Mouse (Mus musculus): ENCODE measurements at regions not wholly inside any gene's neighbourhood (a gene's known extent, or its start where the extent isn't known, plus 50 kb on each side); places are given as distances from the start of the nearest gene placed in this dataset.
"Not testable (repeated sequence)": the region's sequence is repeated elsewhere in the genome, so short reads cannot be mapped to it uniquely, and the experiment has no call there.

- no peaks in the 10 kb centered on the region for H3K27me3 ChIP-seq
- peaks cover 20% of the 10 kb centered on the region for H3K4me1 ChIP-seq
- ATAC-seq (ENCODE audit: low FRiP score, low read depth), result no peak
- H3K4me3 ChIP-seq, result no peak overlapping the region
- no peak overlapping the region for H3K27ac ChIP-seq
- H3K9ac ChIP-seq, result no peak overlapping the region
- H3K9me3 ChIP-seq, result no peaks in the 10 kb centered on the region
- H3K4me2 ChIP-seq (replicated peaks), result no peak overlapping the region
- H3K36me3 ChIP-seq, result no peaks in the 10 kb centered on the region
- 11% methylated on average over 8 of the region's 8 CpGs for WGBS
These were observed 57.3 kb downstream of the Cbln4 start for GRCm38 (mm10) chr2:171985813-171986572.

GRCm38 (mm10) chr2:171969311-171969905 is 73.9 kb downstream of the Cbln4 start:
- 54% methylated on average over 13 of the region's 13 CpGs for WGBS
- H3K4me2 ChIP-seq (replicated peaks), result no peak overlapping the region
- no peaks in the 10 kb centered on the region for H3K36me3 ChIP-seq
- H3K4me1 ChIP-seq, result no peaks in the 10 kb centered on the region
- no peak for ATAC-seq (ENCODE audit: low FRiP score, low read depth)
- no peaks in the 10 kb centered on the region for H3K27me3 ChIP-seq
- H3K9ac ChIP-seq, result no peak overlapping the region
- H3K27ac ChIP-seq, result no peak overlapping the region
- H3K4me3 ChIP-seq, result no peak overlapping the region
- no peaks in the 10 kb centered on the region for H3K9me3 ChIP-seq

- no peak overlapping the region for H3K9ac ChIP-seq
- 81% methylated on average over 7 of the region's 7 CpGs for WGBS
- no peaks in the 10 kb centered on the region for H3K36me3 ChIP-seq
- no peak overlapping the region for H3K27ac ChIP-seq
- H3K4me3 ChIP-seq, result no peak overlapping the region
- no peaks in the 10 kb centered on the region for H3K27me3 ChIP-seq
- no peak overlapping the region for H3K4me2 ChIP-seq (replicated peaks)
- H3K9me3 ChIP-seq, result no peaks in the 10 kb centered on the region
- H3K4me1 ChIP-seq, result no peaks in the 10 kb centered on the region
- no peak for ATAC-seq (ENCODE audit: low FRiP score, low read depth)
These were observed 96.6 kb downstream of the Cbln4 start for GRCm38 (mm10) chr2:171946569-171947250.

GRCm38 (mm10) chr2:171942671-171943070 is 100.6 kb downstream of the Cbln4 start:
- no peak overlapping the region for H3K9ac ChIP-seq
- no peaks in the 10 kb centered on the region for H3K27me3 ChIP-seq
- H3K4me3 ChIP-seq, result no peak overlapping the region
- H3K36me3 ChIP-seq, result no peaks in the 10 kb centered on the region
- no peak overlapping the region for H3K27ac ChIP-seq
- WGBS, result 80% methylated on average over 9 of the region's 9 CpGs
- ATAC-seq (ENCODE audit: low FRiP score, low read depth), result no peak
- no peaks in the 10 kb centered on the region for H3K9me3 ChIP-seq
- no peak overlapping the region for H3K4me2 ChIP-seq (replicated peaks)
- H3K4me1 ChIP-seq, result no peaks in the 10 kb centered on the region

- Histone ChIP-seq H3K9ac (no peak overlapping the region), H3K27ac (no peak overlapping the region), H3K4me3 (no peak overlapping the region), H3K9me3 (no peaks in the 10 kb centered on the region), H3K4me1 (no peaks in the 10 kb centered on the region), H3K36me3 (no peaks in the 10 kb centered on the region), H3K4me2 (replicated peaks) (no peak overlapping the region), H3K27me3 (no peaks in the 10 kb centered on the region)
- ATAC-seq (ENCODE audit: low FRiP score, low read depth), result no peak
- WGBS, result 67% methylated on average over 13 of the region's 13 CpGs
These were observed 107.5 kb downstream of the Cbln4 start for GRCm38 (mm10) chr2:171935646-171936325.

GRCm38 (mm10) chr2:171920960-171921359 is 122.3 kb downstream of the Cbln4 start:
- ATAC-seq (ENCODE audit: low FRiP score, low read depth), result no peak

GRCm38 (mm10) chr2:171887306-171887705 is 156.0 kb downstream of the Cbln4 start:
- no peaks in the 10 kb centered on the region for H3K4me1 ChIP-seq
- H3K4me3 ChIP-seq, result no peak overlapping the region
- H3K4me2 ChIP-seq (replicated peaks), result no peak overlapping the region
- no peaks in the 10 kb centered on the region for H3K27me3 ChIP-seq
- H3K27ac ChIP-seq, result no peak overlapping the region
- WGBS, result 83% methylated on average over 3 of the region's 3 CpGs
- H3K36me3 ChIP-seq, result no peaks in the 10 kb centered on the region
- ATAC-seq (ENCODE audit: low FRiP score, low read depth), result no peak
- no peaks in the 10 kb centered on the region for H3K9me3 ChIP-seq
- no peak overlapping the region for H3K9ac ChIP-seq

More at GRCm38 (mm10) chr2:171920960-171921359, 122.3 kb downstream of the Cbln4 start:
- no peaks in the 10 kb centered on the region for H3K27me3 ChIP-seq
- H3K9me3 ChIP-seq, result peaks cover 11% of the 10 kb centered on the region; the same call in 1 of the 2 replicates
- H3K4me2 ChIP-seq (replicated peaks), result no peak overlapping the region
- no peak overlapping the region for H3K9ac ChIP-seq
- H3K36me3 ChIP-seq, result no peaks in the 10 kb centered on the region
- 84% methylated on average over 5 of the region's 5 CpGs for whole genome bisulfite sequencing
- H3K4me3 ChIP-seq, result no peak overlapping the region
- H3K27ac ChIP-seq, result no peak overlapping the region
- H3K4me1 ChIP-seq, result no peaks in the 10 kb centered on the region

GRCm38 (mm10) chr2:171879238-171879960 is 163.9 kb downstream of the Cbln4 start:
- H3K4me2 ChIP-seq (replicated peaks); H3K9ac ChIP-seq; H3K4me3 ChIP-seq; H3K27me3 ChIP-seq; H3K27ac ChIP-seq; ATAC-seq (ENCODE audit: low FRiP score, low read depth); H3K4me1 ChIP-seq; H3K36me3 ChIP-seq; H3K9me3 ChIP-seq: not testable (repeated sequence)
- WGBS, result 88% methylated on average over 8 of the region's 8 CpGs

- Histone ChIP-seq H3K27ac (no peak overlapping the region), H3K36me3 (no peaks in the 10 kb centered on the region), H3K9me3 (no peaks in the 10 kb centered on the region), H3K4me1 (no peaks in the 10 kb centered on the region), H3K4me2 (replicated peaks) (no peak overlapping the region), H3K27me3 (no peaks in the 10 kb centered on the region), H3K9ac (no peak overlapping the region), H3K4me3 (no peak overlapping the region)
- no peak for ATAC-seq (ENCODE audit: low FRiP score, low read depth)
- WGBS, result 81% methylated on average over 3 of the region's 3 CpGs
These were observed 175.7 kb downstream of the Cbln4 start for GRCm38 (mm10) chr2:171867550-171867949.

- Histone ChIP-seq H3K4me1 (no peaks in the 10 kb centered on the region), H3K4me2 (replicated peaks) (no peak overlapping the region), H3K4me3 (no peak overlapping the region), H3K27me3 (no peaks in the 10 kb centered on the region), H3K9me3 (no peaks in the 10 kb centered on the region), H3K9ac (no peak overlapping the region), H3K27ac (no peak overlapping the region), H3K36me3 (no peaks in the 10 kb centered on the region)
- no peak for ATAC-seq (ENCODE audit: low FRiP score, low read depth)
- 90% methylated on average over 8 of the region's 8 CpGs for WGBS
These were observed 178.8 kb downstream of the Cbln4 start for GRCm38 (mm10) chr2:171864376-171864965.

- H3K9ac ChIP-seq, result no peak overlapping the region
- H3K4me3 ChIP-seq, result no peak overlapping the region
- WGBS, result 93% methylated on average over 2 of the region's 2 CpGs
- H3K4me2 ChIP-seq (replicated peaks), result no peak overlapping the region
- H3K9me3 ChIP-seq, result no peaks in the 10 kb centered on the region
- no peaks in the 10 kb centered on the region for H3K36me3 ChIP-seq
- no peak for ATAC-seq (ENCODE audit: low FRiP score, low read depth)
- no peaks in the 10 kb centered on the region for H3K27me3 ChIP-seq
- H3K4me1 ChIP-seq, result no peaks in the 10 kb centered on the region
- no peak overlapping the region for H3K27ac ChIP-seq
These were observed 180.6 kb downstream of the Cbln4 start for GRCm38 (mm10) chr2:171862626-171863025.

Measured in limb, embryonic 13.5 days (tissue).